Mouse (Mus musculus) spleen, adult 2 months (tissue): ENCODE measurements at regions not wholly inside any gene's neighbourhood (a gene's known extent, or its start where the extent isn't known, plus 50 kb on each side); places are given as distances from the start of the nearest gene placed in this dataset.

ENCODE experiments used
- CTCF ChIP-seq: fragments of 200-500 bp; IDR thresholded peaks from 2 replicates; pipeline ENCODE4 v1.5.1; 2011; ENCODE audit warnings: mild to moderate bottlenecking, inconsistent platforms; ENCODE audit not compliant: insufficient read depth, insufficient read length, insufficient replicate concordance; ENCODE audit errors: extremely low read depth
- POLR2A ChIP-seq: fragments of 200-500 bp; IDR thresholded peaks from 2 replicates; pipeline ENCODE4 v1.6.1; 2011; ENCODE audit warnings: low read depth, low read length, inconsistent platforms

DNA sequence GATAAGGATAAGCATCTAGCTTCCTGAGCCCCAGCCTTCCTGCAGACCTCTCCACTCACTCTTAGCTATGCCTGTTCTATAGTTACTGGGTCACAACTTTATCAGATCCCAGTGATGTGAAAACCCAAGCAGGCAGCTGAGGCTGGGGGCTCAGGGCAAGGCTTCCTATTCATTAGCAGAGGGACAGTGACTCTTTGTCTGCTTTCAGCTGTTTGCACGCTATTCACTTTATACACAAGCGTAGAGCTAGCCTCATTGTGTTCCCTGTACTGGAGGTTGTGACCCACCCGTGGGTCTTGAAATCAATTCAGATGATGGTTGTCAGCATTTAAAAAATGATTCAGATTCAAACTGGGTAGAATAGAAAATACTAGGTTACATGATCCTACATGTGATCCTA lies 199.5 kb downstream of the Plpp3 start:
- no peak for TF ChIP-seq CTCF
- no peak for TF ChIP-seq POLR2A
